Mouse (Mus musculus): ENCODE results near the gene Tmppe. TPM values are rescaled to one million over a fixed set of nuclear protein-coding genes. Genes with fewer than 3 reads are reported as not detected.
"Not testable (repeated sequence)": the region's sequence is repeated elsewhere in the genome, so short reads cannot be mapped to it uniquely, and the experiment has no call there.

Gene Tmppe
- 2.9 and 3.4 TPM in 2 replicates for polyA plus RNA-seq (2015; fragmentation: Nextera tagmentation; extraction: Ambion mirVana)

DNA sequence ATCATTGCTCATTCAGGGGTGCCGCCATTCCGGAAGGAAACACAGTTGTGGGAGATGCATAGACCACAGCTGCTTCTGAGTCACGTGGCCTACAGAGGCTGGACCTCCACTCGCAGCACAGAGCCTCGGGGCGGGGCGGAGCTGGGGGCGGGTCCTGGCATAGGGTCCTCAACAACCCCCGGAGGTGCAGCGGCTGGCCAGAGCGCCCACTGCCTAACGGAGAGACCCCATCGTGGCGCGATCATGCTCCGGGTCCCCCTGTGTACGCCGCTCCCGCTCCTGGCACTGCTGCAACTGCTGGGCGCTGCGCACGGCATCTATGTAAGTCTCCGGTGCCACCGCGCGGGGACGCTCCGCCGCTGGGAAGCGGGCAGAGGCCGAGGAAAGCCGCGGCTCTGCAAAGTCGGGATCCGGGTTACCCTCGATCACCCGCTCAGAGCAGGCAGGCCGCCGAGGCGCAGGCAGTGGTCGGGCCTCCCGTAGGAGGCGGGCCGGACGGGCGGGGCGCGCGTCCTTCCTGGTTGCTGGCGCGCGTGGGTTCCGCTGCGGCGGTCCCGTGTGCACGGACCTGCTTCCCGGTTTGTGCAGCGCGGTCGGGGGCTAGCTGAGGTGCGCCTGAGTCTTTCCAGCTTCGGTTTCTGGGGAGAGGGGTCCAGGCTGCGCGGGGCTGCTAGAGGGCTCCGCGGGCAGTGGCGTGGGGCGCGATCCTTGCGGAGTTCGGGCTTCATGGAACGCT, at the start of gene Tmppe, which contains the start of gene Glb1:
Tmppe (plus strand) TSS at position 157 of the 736 bp plus-strand sequence.
Glb1 (plus strand) TSS at position 128 of the 736 bp plus-strand sequence.
- Histone ChIP-seq H3K27ac (peak within 1 kb of the TSS; percentile 81), H3K9me3 (replicated peaks) (no peaks in the 10 kb centered on the region), H3K36me3 (peaks cover 23% of the 10 kb centered on the region), H3K4me3 (replicated peaks) (peak within 1 kb of the TSS; percentile 81), H3K9ac (peak within 1 kb of the TSS; percentile 85), H3K27me3 (no peaks in the 10 kb centered on the region), H3K4me2 (peak within 1 kb of the TSS; percentile 91), H3K4me1 (replicated peaks) (peaks cover 32% of the 10 kb centered on the region)
- peak; percentile 78 for DNase-seq
- WGBS (ENCODE audit: insufficient replicate concordance) = under 1% methylated on average over 73 of the region's 73 CpGs
- peak; percentile 89 for ATAC-seq (ENCODE audit: low read depth)

DNA sequence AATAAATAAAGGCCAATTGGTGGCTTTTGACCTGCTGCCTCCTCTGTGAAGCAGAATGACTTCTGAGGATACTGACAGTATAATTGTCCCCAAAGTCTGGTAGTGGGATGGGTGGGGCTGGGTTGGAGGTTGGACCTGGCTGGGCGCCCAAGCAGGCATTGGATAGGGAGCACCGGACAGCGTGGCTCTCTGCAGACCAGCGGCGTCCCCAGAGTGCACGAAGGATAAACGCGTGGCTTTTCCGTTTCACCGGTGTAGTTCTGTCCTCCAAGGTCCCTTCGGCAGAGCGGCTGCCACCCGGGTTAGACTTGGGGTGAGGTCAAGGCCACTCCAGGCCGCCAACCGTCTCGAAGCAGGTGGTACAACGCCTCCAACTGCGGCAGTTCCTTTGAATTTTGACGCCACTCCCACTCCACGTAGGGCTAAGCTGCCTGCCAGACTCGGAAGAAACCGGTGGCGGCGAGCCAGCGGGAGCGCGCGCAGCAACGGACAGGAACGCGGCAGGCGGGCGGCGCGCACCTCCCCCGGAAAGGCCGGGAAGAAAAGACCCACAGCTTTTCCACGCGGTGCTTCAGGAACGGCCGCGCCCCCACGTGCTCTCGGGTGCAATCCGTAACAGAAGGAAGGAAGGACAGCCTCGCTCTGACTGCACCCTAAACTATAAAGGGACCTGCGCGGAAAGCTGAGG, 33.0 kb upstream of the Tmppe start:
- WGBS (ENCODE audit: insufficient replicate concordance) = 1% methylated on average over 48 of the region's 48 CpGs
- H3K9ac ChIP-seq = peak overlapping the region; percentile 53
- H3K27ac ChIP-seq = no peak overlapping the region

DNA sequence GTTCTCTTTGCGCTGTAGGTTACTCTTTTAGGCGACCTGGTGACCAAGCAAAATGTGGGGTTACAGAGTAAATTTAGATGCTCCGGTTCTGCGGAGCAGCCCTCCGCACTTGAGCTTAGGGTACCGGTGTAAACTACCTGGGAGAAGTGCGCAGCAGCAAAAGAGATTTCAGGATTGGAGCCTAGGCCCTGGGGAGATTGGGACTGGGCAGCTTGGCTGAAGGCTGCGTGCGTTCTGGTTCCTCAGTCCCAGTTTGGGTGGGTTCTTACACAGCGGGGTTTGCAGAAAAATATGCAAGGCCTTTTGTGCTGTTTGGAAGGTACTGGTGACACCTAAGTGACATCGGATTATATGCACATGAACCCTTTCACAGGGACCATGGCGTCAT, 32.4 kb upstream of the Tmppe start:
- Histone ChIP-seq H3K4me3 (replicated peaks) (peak overlapping the region; percentile 46), H3K27ac (no peak overlapping the region), H3K36me3 (no peaks in the 10 kb centered on the region), H3K27me3 (peaks cover 15% of the 10 kb centered on the region; the same call in 1 of the 2 replicates), H3K4me1 (replicated peaks) (peaks cover 3% of the 10 kb centered on the region; the same call in 1 of the 2 replicates), H3K9me3 (replicated peaks) (no peaks in the 10 kb centered on the region), H3K4me2 (peak overlapping the region; percentile 66), H3K9ac (peak overlapping the region; percentile 53)
- ATAC-seq (ENCODE audit: low read depth) = no peak
- no peak for DNase-seq
- WGBS (ENCODE audit: insufficient replicate concordance) = 10% methylated on average over 12 of the region's 12 CpGs

More for the DNA sequence above, 33.0 kb upstream of the Tmppe start:
- H3K9me3 ChIP-seq (replicated peaks) = no peaks in the 10 kb centered on the region
- peak; percentile 59; the same call in 1 of the 2 replicates for ATAC-seq (ENCODE audit: low read depth)
- H3K4me3 ChIP-seq (replicated peaks) = peak overlapping the region; percentile 46
- H3K36me3 ChIP-seq = no peaks in the 10 kb centered on the region
- peak overlapping the region; percentile 66 for H3K4me2 ChIP-seq
- peak; percentile 25 for DNase-seq
- peaks cover 3% of the 10 kb centered on the region; the same call in 1 of the 2 replicates for H3K4me1 ChIP-seq (replicated peaks)
- peaks cover 15% of the 10 kb centered on the region; the same call in 1 of the 2 replicates for H3K27me3 ChIP-seq

DNA sequence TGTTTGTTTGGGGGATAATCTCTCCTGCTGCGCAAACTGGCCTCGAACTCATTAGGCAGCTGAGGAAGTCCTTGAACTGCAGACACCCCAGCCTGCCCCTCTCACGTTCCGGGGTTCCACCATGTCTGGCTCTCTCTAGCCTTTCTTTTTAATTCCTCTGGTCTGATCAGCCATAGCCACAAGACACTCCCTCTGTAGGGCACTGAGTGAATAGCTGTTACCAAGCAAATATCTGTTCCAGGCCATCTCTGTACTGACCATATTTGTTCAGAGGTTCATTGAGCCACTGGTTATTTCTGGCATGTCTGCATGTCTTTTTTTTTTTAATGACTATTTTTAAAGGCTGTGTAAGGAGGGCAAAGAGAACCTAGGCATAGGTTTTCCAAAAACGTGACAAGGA, 31.5 kb upstream of the Tmppe start:
- H3K4me1 ChIP-seq (replicated peaks); H3K4me2 ChIP-seq; H3K27ac ChIP-seq; H3K9me3 ChIP-seq (replicated peaks); H3K4me3 ChIP-seq (replicated peaks); DNase-seq; H3K9ac ChIP-seq; H3K36me3 ChIP-seq; ATAC-seq (ENCODE audit: low read depth): not testable (repeated sequence)
- peaks cover 15% of the 10 kb centered on the region; the same call in 1 of the 2 replicates for H3K27me3 ChIP-seq
- 47% methylated on average over 5 of the region's 5 CpGs for WGBS (ENCODE audit: insufficient replicate concordance)

GRCm38 (mm10) chr9:114371717-114372116, 29.2 kb upstream of the Tmppe start:
- 22% methylated on average over 5 of the region's 5 CpGs for WGBS (ENCODE audit: insufficient replicate concordance)
- H3K9ac ChIP-seq; H3K4me1 ChIP-seq (replicated peaks); H3K4me3 ChIP-seq (replicated peaks); H3K9me3 ChIP-seq (replicated peaks); ATAC-seq (ENCODE audit: low read depth); H3K4me2 ChIP-seq; H3K27ac ChIP-seq; DNase-seq; H3K36me3 ChIP-seq: not testable (repeated sequence)
- H3K27me3 ChIP-seq = peaks cover 12% of the 10 kb centered on the region; the same call in 1 of the 2 replicates

DNA sequence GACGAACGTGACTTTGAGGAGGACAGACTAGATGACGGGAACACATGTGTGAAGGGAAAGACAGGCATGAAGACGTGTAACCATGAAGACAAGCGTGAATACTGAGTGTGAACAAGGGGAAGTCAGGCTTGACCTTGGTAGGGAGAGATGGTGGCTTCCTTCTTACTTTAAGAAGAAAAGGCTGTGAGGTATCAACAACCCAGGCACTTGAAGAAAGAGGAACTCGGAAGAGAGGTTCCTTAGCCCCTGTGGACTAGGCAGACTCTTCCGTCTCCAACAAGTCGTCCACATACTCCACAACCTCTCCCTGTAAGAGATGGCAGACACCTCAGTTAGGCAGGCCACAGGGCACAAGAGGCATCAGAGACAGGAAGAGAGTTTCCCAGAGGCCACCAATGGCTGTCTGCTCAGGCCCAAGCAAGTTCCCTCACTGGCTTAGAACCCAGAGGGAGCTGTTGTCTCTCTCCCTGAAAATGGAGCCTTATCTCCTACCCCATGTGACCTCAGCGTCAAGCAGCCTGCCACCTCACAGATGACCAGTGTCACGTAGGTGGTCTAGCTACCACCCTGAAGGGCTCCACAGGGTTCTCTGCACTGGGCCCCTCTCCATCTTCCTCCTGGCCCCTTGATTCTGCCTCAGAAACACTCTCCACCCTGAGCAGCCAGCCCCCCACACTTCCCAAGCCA, 25.5 kb upstream of the Tmppe start:
- ATAC-seq (ENCODE audit: low read depth) = no peak
- DNase-seq = no peak
- Histone ChIP-seq H3K9me3 (replicated peaks) (no peaks in the 10 kb centered on the region), H3K4me1 (replicated peaks) (no peaks in the 10 kb centered on the region), H3K27me3 (no peaks in the 10 kb centered on the region), H3K27ac (no peak overlapping the region), H3K4me3 (replicated peaks) (no peak overlapping the region), H3K4me2 (no peak overlapping the region), H3K9ac (no peak overlapping the region), H3K36me3 (peaks cover 26% of the 10 kb centered on the region; the same call in 1 of the 2 replicates)
- WGBS (ENCODE audit: insufficient replicate concordance) = 59% methylated on average over 10 of the region's 10 CpGs

DNA sequence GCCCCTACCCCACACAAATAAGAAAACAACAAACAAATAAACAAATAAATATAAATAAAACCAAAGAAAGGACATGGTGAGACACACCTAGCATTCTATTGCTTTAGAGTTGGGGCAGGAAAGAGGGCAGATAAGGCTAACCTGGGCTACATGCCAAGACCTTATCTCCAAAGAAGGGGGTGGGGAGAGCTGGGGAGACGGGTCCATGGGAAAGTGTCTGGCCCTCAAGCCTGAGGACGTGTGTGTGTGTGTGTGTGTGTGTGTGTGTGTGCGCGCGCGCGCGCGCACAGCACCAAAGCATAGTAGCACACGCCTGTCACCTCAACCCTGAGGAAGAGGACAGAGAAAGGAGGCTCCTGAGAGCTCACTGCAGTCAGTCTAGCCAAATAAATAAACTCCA, 23.7 kb upstream of the Tmppe start:
- Histone ChIP-seq H3K4me1 (replicated peaks) (no peaks in the 10 kb centered on the region), H3K4me3 (replicated peaks) (no peak overlapping the region), H3K27ac (no peak overlapping the region), H3K27me3 (no peaks in the 10 kb centered on the region), H3K9ac (no peak overlapping the region), H3K36me3 (peaks cover 26% of the 10 kb centered on the region; the same call in 1 of the 2 replicates), H3K9me3 (replicated peaks) (no peaks in the 10 kb centered on the region), H3K4me2 (no peak overlapping the region)
- DNase-seq (no peak), ATAC-seq (ENCODE audit: low read depth) (no peak)
- WGBS (ENCODE audit: insufficient replicate concordance) = 82% methylated on average over 10 of the region's 10 CpGs

GRCm38 (mm10) chr9:114379871-114380270, 21.0 kb upstream of the Tmppe start:
- no peaks in the 10 kb centered on the region for H3K4me1 ChIP-seq (replicated peaks)
- WGBS (ENCODE audit: insufficient replicate concordance) = 83% methylated on average over 12 of the region's 12 CpGs
- no peak overlapping the region for H3K4me2 ChIP-seq
- H3K4me3 ChIP-seq (replicated peaks) = no peak overlapping the region
- no peak for ATAC-seq (ENCODE audit: low read depth)
- H3K36me3 ChIP-seq = peaks cover 39% of the 10 kb centered on the region; the same call in 1 of the 2 replicates
- no peak for DNase-seq
- H3K9me3 ChIP-seq (replicated peaks) = no peaks in the 10 kb centered on the region
- H3K27me3 ChIP-seq = no peaks in the 10 kb centered on the region
- H3K9ac ChIP-seq = no peak overlapping the region
- H3K27ac ChIP-seq = no peak overlapping the region

GRCm38 (mm10) chr9:114380881-114381733, 19.8 kb upstream of the Tmppe start:
- H3K36me3 ChIP-seq = peaks cover 36% of the 10 kb centered on the region; the same call in 1 of the 2 replicates
- DNase-seq (no peak), ATAC-seq (ENCODE audit: low read depth) (peak; percentile 45; the same call in 1 of the 2 replicates)
- H3K4me1 ChIP-seq (replicated peaks) = no peaks in the 10 kb centered on the region
- no peak overlapping the region for H3K4me2 ChIP-seq
- H3K9ac ChIP-seq = no peak overlapping the region
- no peaks in the 10 kb centered on the region for H3K9me3 ChIP-seq (replicated peaks)
- 61% methylated on average over 17 of the region's 17 CpGs for WGBS (ENCODE audit: insufficient replicate concordance)
- no peaks in the 10 kb centered on the region for H3K27me3 ChIP-seq
- H3K27ac ChIP-seq = no peak overlapping the region
- H3K4me3 ChIP-seq (replicated peaks) = no peak overlapping the region

DNA sequence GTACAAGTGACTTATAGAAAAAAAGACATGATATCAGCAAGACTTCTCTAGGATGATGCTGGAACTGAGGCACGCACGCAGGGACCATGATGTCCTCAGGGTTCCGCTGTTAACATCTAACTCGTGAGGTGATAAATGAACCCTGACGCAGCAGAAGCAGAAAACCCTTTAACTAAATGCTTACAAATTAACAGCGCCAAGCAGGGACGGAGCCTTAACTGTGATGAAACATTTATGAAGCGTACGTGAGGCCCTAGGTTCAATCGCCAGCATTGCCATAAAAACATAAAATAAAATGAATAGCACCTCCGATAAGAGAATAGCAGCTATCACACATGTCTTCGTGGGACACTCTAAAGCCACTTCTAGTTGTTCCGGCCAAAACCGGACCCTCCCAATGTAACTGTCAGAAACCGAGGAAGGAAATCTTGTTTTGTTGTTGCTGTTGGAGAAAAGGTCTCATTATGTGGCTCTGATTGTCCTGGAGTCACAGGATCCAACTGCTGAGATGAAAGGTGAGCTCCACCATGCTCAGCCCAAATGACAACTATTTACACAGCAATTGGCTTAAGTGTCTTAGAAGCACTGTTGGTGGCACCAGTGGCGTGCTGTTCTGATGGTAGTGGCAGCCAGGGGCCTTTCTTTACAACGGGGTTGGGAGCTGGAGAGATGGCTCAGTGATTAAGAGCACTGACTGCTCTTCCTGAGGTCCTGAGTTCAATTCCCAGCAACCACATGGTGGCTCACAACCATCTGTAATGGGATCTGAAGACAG, 17.8 kb upstream of the Tmppe start:
- H3K9ac ChIP-seq = no peak overlapping the region
- no peaks in the 10 kb centered on the region for H3K9me3 ChIP-seq (replicated peaks)
- 81% methylated on average over 17 of the region's 17 CpGs for WGBS (ENCODE audit: insufficient replicate concordance)
- H3K4me2 ChIP-seq = no peak overlapping the region
- H3K4me3 ChIP-seq (replicated peaks) = no peak overlapping the region
- H3K27ac ChIP-seq = no peak overlapping the region
- peaks cover 26% of the 10 kb centered on the region; the same call in 1 of the 2 replicates for H3K36me3 ChIP-seq
- no peaks in the 10 kb centered on the region for H3K4me1 ChIP-seq (replicated peaks)
- H3K27me3 ChIP-seq = no peaks in the 10 kb centered on the region
- no peak for DNase-seq
- ATAC-seq (ENCODE audit: low read depth) = no peak

Data from liver, embryonic 13.5 days (tissue).